Mouse (Mus musculus) heart, postnatal 10 days (tissue): ENCODE measurements around the gene Slc13a5. TPM values are rescaled to one million over a fixed set of nuclear protein-coding genes. Genes with fewer than 3 reads are reported as not detected.

Experiments used
- DNase-seq, 2 experiments: peaks; one replicate each; pipeline ENCODE4 v3.0.0; 2021
- intact Hi-C: fragments of 180-260 bp; cut with DNase I; formaldehyde crosslinking; loops from one replicate; pipeline ENCODE4 v1.15.1; 2025
- total RNA-seq, 2 experiments: library from RNA; stranded (reverse); gene quantifications; 2 replicates each; pipeline ENCODE4 v1.2.3; 2021

The Slc13a5 gene
- total RNA-seq, 2 experiments from 2014 or later, result not detected

DNA sequence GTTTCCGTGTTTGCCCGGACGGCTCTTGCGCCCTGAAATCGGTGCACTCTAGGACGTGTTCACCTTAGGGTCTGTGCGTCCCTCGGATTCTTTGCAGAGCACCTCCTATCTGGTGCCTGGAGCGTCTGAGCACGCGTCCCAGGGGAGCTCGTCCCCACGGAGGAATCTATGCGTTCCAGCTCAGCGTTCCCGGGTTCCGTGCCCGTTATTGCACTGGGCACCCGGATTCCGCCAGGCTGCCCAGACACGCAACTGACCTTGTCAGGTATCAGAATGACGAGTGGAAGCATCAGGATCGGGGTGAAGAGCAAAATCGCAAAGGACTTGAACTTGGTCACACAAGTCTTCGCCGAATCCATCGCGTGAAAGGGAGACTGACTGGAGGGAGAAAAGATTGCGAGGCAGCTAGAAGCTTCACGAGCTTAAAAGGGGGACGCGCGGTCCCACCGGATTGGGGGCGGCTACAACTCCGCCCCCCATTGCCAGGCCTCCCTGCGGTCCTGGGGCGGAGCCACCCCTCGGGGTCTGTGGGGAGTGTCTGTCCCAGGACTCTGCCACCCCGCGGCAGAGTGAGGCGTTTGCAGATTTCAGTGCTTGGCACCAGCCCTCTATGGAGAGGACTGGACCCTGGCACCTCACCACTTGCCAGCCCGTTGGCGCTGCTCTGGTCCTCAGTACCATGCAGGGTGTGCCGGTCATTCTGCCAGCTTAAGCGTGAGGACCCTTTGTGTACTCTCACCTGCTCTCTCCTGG lies 639 bp downstream of the Slc13a5 start:
- intact Hi-C loops, result loop anchor here (2.0 kb wide), 1 partner anchor 42 kb away; no protein-coding TSS in a partner anchor
- peak; percentile 37 to 62 for DNase-seq

DNA sequence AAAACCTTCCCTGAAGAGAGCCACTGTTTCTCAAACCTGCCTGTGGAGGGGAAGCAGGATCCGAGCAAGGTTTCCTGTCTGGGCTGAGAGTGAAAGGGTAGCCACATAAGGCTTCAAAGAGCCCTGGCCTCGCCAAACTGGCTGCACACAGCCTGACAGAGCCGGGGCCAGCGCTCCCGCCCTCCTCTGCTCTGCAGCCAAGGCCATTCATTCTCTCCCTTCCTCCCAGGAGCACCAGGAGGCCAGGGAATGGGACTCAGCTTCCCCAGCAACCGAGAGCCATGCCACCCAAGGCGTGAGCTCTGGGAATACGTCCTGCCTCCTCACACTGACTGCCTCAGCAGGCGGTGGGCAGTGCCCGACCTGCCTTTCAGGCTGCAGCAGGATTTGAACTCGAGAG lies 1.5 kb downstream of the Slc13a5 start:
- intact Hi-C loops, result no loop called here
- DNase-seq, result peak; percentile 3 to 20

DNA sequence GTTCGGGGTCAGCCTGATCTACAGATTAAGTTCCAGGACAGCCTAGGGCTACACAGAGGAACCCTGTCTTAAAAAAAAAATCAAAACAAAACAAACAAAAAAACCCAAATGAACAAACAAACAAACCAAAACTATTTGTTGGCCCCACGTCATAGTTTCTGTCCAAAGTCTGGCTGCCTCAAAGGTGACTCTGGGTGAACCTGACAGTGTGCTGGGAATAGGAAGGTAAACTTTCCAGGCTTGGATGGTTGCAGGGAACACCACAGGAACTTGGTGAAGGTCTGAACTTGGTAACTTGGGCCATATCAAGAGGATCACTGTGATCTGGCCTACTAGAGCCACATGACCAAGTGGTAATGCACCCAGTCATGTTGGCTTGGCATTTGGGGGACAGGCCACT lies 10.6 kb downstream of the Slc13a5 start:
- intact Hi-C loops, result no loop called here
- no peak for DNase-seq

DNA sequence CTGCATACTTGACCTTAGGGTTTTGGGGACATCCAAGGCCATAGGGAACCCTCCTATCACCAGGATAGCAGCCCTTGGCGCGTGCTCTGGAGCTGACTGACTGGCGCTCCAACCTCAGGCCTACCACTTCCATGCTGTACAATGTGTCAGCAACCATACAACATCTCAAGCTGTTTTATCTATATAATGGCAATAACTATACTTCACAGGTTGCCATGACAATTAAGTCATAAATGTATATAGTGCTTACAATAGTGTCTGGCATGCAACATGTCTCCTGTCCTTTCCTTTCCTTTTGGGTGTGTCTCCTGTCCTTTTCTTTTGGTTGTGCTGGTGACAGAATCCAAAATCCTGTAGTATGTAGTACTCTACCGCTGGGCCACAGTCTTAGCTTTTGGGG lies 11.4 kb downstream of the Slc13a5 start:
- intact Hi-C loops, result no loop called here
- no peak for DNase-seq

DNA sequence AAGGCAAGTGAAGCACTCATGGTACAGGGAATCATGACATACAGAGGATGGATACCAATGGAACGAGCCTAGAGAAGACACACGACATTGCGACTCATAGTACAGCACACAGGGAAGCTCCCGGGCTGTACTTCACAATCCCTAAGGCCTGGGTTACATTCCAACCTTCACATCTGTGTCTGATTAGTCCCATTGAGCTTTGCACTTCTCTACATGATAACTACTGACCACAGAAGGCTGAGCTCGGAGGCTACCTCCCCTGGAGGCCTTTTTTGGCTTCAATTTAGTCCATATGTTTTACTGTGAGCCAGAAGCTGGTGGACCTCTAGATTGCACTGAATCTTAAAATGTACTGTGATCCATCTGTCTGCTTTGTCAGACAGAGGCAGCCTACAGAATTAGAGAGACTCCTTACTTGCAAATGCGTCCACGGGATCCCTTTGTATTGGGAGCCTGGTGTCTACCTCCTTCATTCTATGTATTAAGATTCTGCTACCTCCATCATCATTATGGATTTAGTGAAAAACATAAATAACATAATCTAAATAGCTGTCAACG lies 21.7 kb downstream of the Slc13a5 start:
- DNase-seq, result no peak
- intact Hi-C loops, result no loop called here

DNA sequence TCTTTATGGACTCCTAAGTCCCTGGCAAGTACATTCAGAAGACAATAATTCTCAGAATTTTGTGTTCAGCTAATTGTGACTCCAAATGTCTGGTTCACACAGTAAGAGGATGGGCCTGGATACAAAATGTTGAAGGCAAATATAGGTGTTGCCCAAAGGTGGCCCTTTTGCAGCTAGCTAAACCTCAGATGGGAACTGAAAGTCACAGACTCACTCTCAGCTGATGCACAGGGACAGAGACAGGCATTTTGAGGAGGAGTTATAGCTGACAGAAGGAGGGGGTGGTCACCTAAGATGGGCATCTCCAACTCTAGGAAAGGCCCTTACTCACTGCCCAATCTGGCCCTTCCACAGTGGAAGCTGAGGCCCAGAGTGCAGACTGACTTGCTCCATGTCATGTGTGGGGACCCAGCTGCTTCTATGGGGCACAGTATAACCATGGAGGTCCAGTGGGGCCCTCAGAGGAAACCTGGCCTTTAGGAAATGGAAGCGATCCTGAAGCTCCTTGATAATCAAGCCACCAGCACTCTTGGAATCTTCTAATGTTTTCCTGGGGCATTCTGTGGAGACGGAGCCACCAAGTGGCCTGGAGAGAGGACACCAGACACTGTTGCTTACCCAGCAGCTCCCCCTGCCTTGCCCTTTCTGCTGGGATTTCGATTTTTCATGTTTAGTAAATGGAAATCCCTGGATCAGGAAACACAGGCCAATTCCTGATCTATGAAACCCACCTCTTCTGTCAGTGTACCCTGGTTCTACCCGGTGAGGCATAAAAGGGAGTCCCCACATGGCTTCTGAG lies 26.8 kb downstream of the Slc13a5 start:
- intact Hi-C loops, result no loop called here
- DNase-seq, result no peak

DNA sequence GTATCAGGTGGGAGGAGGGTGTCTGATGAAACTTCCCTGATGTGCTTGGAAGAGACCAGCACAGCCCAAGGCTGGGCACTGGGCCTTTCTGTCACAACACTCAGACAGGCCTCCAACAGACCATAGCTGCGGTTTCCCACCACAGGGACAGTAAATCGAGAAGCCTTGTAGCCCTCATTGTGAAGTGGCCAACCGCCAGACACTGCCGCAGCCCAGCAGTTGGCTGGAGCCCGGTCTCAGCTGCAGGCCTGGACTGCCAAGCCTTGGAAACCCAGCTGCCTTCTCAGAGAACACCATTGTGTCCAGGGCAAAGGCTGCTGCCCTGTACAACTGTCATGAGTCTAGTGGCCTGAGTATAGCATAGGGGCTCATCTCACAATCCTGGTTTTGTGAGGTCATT lies 33.0 kb downstream of the Slc13a5 start:
- intact Hi-C loops, result no loop called here
- DNase-seq, result peak; percentile 6 to 16

DNA sequence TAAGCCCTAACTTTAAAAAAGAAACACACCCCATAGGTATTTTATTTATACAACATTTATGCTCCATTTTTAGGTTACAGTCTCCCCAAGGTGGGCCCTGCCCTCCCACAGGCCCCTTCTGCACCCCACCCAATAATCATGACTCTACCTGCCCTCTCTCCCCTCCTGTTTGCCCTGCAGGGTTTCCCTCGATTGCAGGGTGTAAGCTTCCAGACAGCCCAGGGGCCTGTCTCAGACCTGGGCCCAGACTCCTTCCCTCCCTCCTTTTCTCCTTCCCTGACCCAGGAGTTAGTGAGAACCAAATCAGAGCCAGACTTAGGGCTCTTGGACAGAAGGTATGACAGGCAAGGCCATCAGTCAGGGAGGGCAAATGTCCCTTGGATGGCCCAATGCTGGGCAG lies 34.0 kb downstream of the Slc13a5 start:
- intact Hi-C loops, result no loop called here

DNA sequence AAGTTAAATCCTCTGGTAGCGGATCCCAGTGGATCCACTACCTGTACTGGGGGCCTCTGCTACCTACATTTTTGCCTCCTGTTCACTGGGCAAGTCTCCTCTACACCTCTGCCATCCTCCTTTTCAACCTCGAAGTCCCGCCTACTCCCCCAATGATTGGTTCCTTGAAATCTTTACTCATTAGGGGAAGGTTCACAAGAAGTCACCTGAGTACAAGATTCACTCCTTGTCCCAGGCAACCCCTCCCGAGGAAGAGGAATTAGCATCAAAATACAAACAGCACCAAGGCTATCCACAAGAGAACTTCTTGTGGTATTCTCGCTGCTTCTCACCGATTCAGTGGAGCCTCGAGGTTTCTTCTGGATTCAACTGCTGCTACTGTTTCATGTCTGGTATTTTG lies 35.0 kb downstream of the Slc13a5 start:
- no peak for DNase-seq
- intact Hi-C loops, result no loop called here

More for the DNA sequence above, 34.0 kb downstream of the Slc13a5 start:
- DNase-seq, result no peak

DNA sequence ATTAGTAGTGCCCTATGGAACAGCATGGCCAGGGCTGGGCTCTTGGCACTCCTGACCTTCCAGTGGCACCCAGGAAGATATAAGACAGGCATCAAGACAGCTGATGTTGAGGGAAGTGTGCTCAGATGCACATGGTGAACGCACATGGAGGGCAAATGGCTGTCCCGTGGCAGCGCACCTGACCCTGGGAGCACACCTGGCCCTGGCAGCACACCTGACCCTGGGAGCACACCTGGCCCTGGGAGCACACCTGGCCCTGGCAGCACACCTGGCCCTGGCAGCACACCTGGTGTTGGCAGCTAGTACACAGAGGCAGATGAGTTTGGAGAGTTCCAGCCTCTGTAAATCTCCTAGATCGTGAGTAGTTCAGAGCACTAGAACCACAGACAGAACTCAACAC lies 38.5 kb downstream of the Slc13a5 start:
- no peak for DNase-seq
- intact Hi-C loops, result no loop called here

DNA sequence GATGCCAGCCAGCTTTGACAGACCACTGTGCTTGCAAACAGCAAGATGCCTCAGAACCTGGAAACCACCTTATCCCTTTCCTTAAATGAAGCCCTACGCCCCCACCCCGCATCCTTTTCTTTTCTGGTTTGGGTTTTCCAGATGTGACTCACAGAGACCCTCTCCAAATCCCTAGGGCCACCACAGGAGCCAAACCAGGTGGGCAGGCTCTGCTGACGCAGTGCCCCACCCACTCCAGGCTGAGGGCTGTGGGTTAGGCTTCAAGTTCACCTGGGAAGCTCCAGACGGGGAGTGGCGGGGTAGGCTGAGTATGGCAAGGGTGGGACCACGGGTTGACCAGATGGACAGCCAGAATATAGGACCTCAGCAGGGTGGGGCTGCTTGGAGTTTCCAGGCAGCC lies 40.1 kb downstream of the Slc13a5 start:
- no peak for DNase-seq
- intact Hi-C loops, result no loop called here

DNA sequence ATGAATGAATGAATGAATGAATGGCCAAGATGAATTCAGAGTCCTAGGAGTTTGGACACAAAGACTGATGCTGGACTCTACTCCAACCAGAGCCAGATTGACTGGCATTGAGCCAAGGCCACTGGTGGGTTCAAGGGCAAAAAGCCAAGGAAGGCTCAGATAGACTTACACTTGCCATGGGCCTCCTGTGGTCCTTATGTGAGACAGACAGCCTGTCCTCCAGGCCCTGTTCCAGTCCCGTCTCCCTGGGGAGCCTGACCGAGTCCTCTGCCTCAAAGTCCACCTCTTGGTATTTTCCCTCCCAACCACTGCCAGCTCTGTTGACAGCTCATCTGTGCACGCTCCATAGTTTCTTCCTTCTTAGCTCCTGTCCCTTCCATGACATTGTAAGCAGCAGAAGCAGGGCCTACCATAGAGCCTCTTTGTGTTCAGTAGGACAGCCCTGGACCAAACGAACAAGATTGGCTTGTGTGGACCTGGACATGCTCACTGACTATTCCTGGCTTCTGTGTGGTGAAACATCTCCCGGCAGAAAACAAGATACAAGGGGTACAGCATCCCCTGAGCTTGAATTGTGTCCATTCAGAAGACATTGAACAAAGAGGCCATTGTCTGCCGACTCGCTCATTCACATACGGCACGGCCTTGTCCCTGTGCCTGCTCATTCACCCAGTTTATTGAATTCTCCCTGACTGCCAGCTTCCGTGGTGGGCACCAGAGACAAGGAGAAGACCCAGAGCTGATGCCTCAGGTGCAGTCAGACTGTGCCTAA lies 40.8 kb downstream of the Slc13a5 start:
- no peak for DNase-seq
- intact Hi-C loops, result no loop called here

DNA sequence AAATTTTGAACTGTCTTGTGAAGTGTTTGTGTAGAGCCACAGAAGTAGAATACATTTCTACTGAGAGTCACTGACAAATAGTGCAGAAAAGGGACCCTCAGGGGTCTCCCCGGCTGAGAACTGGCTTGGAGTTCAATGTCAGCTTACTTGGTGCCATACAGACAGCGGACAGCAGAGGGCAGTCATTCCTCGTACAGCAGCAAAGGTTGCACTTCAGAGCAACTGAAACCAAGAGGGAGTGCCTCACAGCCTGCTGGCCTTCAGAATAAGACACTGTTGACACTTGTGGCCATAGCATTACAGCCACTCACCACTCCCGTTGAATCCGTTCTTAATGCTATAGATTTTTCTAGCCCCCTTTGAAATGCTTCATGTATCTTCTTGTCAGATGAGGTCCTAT lies 42.2 kb downstream of the Slc13a5 start:
- peak; percentile 78 to 84 for DNase-seq
- intact Hi-C loops, result loop anchor here (2.0 to 5.0 kb wide), 5 partner anchors 42 to 342 kb away; partner anchors contain the start of gene Slc13a5

DNA sequence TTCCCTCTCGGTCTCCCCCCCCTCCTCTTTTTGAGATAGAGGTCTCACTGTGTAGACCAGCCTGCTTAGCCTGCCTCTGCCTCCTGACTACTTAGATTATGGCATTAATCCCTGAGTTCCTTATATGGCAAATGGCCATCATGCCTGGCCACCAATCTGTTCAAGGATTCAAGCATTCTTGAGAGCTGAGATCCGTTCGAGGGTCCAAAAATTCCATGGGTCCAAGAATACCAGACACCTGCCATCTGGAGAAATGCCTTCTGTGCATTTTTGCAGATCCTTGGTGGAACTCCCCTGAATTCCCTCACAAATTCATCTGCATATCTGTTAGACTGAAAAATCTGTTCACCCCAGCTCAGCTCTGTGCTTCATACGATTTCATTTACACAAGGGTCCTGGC lies 43.6 kb downstream of the Slc13a5 start:
- no peak for DNase-seq
- intact Hi-C loops, result loop anchor here (5.0 kb wide), 2 partner anchors 119 to 344 kb away; no protein-coding TSS in a partner anchor

DNA sequence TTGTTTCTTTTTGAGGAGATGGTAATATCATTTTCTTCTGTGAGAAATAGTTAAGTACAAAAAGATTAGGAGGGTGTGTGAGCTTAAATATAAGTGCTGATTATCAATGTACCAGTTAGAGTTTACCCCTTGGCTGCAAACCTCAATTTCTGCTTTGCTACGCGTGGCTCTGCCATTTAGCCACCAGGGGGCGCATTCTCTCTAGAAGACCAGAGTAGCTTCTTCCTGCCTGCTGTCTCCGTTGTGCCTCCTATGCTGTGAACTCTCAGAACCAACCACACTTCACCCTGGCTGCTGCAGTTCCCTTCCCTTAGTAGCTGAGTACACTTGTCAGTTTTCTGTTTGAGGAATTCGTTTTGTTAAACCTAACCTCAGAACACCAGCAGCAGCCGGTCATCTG lies 45.7 kb downstream of the Slc13a5 start:
- intact Hi-C loops, result loop anchor here (5.0 kb wide), 2 partner anchors 121 to 346 kb away; no protein-coding TSS in a partner anchor

DNA sequence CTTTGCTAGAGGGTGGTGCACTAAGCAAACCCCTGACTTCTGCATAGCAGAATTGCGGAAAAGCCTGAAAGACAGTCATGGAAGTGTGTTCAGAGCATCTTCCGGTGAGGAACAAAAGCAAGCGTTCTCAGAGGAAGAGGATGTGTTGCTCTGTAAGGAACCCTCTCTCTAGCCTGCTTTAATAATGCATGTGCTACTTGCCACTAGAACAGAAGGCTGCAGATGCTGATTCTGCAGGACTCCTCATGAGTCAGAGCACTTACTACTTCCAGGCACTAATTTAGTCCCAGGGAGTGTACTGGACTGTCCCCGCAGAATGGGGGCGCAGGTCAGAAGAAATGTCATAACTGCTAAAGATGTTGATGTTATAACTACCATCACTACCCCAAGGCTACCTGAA lies 49.9 kb downstream of the Slc13a5 start:
- DNase-seq, result no peak
- intact Hi-C loops, result no loop called here

More for the DNA sequence above, 45.7 kb downstream of the Slc13a5 start:
- peak; percentile 53 to 80 for DNase-seq

DNA sequence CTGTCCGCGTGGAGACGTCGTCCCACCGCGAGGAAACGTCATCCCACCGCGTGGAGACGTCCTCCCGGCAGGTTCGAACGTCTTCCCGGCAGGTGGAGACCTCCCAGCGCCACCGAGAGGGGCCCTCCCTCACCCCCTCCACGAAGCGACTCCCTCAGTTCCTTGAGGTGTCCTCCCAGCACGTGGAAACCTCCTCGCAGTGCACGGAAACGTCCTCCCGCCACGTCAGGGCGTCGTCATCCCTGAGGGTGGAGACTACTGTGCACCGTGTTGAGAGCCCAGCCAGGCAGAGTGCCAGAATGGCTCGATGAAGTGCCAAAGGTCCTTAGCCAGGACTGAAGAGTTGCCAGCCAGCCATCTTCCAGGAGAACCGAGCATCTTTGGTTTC lies 51.6 kb downstream of the Slc13a5 start, which contains the start of gene Med31:
TSS of gene Med31 (minus strand) at position 183 of the 388 bp plus-strand sequence.
- intact Hi-C loops, result no loop called here
- peak; percentile 80 to 84 for DNase-seq

DNA sequence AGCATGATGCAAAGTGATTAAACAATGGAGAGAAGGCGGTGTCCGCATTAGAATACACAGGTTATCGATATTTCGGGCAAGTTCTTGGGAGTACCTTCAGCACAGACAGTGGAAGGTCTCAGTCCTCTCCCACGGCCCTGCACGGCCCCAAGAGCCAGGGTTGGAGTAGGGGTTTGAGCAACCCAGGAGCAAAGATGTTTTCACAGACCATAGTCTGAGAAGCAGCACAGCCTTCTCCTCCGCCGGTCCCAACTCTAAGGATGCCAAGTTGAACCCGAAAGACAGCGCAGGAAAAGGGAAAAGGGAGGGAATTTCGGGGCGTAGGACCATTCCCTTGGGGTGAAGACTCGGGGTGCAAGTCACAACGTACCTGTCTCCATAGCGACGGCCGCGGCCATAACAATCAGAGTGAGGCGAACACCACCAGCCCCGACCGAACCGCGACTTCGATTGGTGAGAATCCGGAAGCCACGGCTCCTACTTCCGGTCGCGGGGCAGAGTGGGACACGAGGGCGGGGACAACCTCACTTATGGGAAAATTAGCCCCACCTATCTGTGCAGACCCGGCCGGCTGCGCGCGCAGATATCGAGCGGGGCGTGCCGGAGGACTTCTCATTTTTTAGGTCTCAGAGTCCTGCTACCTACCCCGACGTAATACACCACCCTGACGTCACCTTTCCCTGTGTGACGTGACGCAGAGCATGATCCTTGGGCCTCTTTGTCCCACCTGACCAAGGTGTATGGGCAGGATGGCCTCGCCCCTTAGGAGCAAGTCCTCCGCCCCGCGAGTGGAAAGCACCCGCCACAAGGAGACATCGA lies 52.2 kb downstream of the Slc13a5 start:
- intact Hi-C loops, result no loop called here
- peak; percentile 94 to 97 for DNase-seq

DNA sequence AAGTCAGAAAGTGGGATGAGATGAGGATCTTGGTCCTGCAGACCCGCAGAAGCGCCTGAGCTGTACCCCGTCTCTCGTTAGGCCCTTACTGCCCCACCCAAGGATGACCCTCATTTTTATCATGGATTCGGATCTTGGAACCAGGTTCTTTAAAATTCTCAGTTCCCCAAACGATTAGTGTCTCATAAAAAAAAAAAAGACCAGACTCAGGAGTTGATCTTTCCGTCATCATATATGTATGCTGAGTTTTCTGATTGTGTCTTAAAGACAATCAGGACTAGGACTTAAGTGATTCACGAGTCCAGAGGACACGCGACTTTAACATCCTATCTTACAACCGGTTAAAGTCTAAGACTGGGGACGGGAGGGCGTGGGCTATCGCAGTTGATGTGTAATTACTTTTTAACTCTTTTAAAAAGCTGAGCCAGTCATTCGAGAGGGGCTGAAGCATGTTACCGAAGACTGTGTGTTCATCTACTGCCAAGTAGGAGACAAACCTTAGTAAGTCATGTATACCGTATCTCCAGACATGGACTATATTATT lies 59.1 kb downstream of the Slc13a5 start:
- no peak for DNase-seq
- intact Hi-C loops, result loop anchor here (5.0 kb wide), 1 partner anchor 156 kb away; no protein-coding TSS in a partner anchor
